Mouse (Mus musculus) gastrocnemius, postnatal 4 days (tissue): ENCODE measurements around the gene Nubp2. TPM values are rescaled to one million over a fixed set of nuclear protein-coding genes. Genes with fewer than 3 reads are reported as not detected.

Experiments
- DNase-seq, 2 experiments: peaks; one replicate each; pipeline ENCODE4 v3.0.0; 2021 to 2022; ENCODE audit warnings: low spot score in 2 of 2, mixed read lengths in 2 of 2
- total RNA-seq, 2 experiments: library from RNA; stranded (reverse); gene quantifications; 2 replicates each; pipeline ENCODE4 v1.2.3; 2021

The Nubp2 gene
- total RNA-seq, 2 experiments from 2014 or later, result 19.2 to 21.4 TPM

DNA sequence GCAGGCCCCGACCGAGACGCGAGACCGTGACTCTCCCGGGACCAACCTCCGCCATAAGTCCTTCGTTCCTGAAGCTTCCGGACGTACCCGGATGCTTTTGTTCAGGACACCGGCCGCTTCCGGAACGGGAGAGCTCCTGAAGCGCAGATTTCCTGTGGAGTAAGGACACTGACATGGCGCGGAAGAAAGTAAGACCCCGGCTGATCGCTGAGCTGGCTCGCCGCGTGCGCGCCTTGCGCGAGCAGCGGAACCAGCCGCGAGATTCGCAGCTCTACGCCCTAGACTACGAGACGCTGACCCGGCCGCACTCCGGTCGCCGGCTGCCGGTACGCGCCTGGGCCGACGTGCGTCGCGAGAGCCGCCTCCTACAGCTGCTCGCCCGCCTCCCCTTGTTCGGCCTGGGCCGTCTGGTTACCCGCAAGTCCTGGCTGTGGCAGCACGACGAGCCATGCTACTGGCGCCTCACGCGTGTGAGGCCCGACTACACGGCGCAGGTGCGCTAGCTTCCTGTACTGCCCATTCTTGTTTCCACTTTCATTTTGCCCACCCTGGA, 8.9 kb upstream of the Nubp2 start, which contains the start of the genes Eme2 and Mrps34:
TSS of gene Eme2 (minus strand) at position 93 of the 553 bp plus-strand sequence.
TSS of gene Mrps34 (plus strand) at position 122 of the 553 bp plus-strand sequence.
- DNase-seq, result peak; percentile 63 to 85

DNA sequence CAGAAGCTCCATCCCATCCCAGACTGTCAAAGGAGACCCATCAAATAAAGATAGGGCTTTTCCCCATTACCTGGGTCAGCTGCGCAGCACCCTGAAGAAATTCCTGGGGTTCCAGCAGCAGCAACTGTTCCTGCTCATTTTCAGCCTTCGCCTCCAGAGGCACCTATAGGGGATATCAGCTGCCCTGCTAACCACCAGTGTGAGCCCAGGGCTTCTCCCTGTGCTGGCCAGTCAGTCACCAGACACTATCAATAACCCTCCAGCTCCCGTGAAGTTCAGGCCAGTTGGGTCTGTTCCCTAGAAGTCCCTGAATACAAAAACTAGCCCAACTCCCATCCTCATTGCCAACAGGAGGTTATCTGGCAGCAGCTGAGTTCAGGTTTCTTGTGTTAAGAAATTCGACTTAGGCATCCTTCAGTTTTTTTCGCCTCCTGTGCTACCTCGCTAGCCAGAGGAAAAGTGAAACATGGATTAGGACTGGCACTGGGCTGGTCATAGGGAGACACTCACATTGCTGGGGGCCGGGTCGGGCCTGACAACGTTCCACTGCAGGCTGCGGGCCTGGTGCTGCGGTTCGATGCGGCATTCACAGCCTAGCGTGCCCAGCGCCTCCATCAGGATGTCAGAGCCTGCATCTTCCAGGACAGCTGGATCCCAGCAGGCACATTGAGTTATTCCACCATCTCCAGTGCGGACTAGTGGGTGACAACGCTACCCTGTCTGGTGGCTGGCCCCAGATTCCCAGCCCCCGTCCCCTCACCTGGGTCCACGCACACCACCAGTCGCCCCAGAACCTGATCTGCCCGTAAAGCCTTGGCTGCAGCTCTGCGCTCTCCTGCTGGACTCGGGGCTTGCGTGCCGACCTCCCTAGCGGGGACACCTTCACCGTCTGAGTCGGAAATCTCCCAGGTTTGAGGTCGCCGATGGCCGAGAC, 8.2 kb upstream of the Nubp2 start:
- DNase-seq, result no peak

DNA sequence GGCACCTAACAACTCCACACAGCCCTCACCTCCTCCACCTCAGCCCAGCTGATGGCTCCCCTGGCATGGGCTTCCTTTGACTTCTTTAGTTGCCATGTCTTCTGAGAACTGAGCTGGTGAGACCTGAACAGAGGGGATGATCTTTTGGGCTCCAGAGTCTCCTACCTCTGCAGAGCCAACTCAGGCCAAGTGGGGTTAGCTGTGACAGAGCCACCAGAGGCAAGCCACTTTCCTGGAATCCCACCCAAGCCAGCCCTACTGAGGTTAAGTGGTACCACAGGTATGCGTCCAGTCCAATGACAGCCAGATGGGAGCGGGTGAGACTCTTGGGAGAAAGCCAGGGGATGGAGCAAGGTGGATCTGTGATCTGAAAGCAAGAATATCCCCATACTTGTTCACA, 7.1 kb upstream of the Nubp2 start:
- no peak for DNase-seq

DNA sequence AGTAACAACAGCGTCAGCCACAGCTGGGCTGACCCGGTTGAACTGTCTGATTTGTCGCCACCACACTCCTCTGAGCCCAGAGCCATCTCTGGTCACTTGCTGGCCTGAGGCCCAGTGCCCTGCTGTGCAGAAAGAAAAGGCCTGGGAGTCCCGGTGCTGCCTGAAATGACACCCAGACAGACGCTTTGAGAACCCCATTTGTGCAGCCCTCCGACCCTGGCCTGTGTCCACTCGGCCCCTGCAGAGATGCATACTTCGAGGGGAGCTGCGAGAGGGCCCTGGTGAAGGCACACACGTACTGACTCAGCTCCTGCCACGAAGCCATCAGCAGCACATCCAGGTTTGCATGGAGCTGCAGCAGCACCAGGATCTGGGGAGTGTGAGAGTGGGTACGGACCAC, 6.6 kb upstream of the Nubp2 start:
- no peak for DNase-seq

DNA sequence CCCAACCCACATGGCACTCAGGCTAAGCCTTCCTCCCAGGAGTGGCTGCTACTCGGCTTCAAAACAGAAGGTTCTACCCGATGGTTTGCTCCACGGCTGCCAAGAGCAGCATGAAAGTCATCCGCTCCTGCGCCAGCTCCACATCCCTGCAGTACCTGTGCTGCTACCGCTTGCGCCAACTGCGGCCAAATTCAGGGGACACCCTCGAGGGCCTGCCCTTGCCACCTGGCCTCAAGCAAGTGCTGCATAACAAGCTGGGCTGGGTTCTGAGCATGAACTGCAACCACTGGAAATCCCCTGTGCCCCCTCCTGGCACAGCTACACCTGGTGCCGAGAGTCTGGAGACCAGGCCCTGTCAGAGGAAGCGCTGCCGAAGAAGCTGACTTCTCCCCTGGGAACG, 5.2 kb upstream of the Nubp2 start:
- no peak for DNase-seq

DNA sequence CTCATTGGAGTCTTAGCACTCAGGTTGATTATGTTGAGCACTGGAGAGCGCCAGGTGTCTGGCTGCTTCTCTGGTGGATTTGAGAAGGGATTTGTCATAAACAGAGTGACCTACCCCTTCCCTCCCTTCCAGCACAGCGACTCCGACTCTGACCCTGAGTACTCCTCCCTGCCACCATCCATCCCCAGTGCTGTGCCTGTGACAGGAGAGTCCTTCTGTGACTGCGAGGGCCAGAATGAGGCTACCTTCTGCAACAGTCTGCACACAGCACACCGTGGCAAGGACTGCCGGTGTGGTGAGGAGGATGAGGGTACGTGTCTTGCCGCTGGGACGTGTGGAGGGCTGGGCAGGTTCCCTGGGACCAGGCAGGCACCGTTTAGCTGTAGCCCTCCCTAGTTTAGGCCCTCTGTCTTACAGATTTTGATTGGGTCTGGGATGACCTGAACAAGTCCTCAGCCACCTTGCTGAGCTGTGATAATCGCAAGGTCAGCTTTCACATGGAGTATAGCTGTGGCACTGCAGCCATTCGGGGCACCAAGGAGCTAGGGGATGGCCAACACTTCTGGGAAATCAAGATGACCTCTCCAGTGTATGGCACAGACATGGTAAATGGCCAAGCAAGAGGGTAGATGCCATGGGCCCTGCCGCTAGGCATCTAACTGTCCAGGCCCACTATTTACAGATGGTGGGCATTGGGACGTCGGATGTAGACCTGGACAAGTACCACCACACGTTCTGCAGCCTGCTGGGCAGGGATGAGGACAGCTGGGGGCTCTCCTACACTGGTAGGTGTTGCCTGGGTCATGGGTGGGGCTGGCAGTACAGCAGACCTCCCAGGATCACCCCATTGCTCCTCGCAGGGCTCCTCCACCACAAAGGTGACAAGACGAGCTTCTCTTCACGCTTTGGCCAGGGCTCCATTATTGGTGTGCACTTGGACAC, 4.3 kb upstream of the Nubp2 start:
- no peak for DNase-seq

DNA sequence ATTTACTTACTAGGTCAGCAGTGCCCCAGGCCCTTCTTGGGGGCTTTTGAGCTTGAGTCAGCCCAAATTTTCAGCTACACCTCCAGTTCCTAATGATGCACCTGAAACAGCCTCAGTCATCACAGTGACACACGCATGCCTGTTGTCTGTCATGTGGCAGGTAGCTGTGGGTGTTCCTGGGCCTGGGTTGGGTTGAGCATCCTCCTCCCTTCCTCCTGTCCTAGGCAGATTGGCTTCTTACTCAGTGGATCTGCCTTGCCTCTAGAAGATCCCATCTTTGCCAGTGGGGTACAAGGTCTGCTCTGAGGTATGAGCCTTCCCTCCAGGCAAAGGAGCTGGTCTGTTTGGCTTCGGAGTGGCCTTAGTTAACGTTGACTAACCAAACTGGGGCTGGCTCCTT, 2.7 kb upstream of the Nubp2 start:
- DNase-seq, result no peak

DNA sequence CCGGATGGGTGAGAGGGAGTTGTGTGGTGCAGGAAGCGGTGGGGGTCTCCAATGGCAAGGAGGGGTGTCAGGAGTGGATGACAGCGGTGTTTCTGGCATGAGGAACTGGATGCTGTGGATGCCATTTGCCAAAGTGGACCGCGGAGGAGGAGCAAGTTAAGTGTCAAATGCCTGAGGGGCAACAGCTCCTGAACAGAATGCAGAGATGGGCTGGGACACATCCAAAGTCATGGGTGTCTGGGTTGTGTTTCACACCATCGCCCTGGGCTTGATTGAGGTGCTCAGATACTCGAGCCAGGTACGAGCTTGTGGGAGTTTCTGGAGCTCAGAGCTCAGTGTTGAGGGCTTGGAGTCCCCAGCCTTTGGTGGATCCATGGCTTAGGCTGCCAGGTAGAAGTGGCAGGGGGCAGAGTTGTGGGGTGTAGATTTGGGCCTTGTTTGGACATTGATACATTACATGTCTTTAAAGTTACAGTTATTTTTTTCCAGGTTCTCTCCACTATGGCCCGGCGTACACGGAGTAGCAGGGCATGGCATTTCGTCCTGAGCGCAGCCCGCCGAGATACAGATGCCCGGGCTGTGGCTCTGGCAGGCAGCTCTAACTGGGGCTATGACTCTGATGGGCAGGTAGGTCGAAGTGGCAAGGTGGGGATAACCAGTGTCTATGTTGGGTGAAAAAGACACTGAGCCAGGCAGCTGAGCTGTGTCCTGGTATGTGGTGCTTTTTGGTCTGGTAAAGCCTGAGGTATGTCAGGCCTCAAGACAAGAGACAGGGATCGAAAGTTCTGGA, 1.3 kb upstream of the Nubp2 start:
- DNase-seq, result no peak

DNA sequence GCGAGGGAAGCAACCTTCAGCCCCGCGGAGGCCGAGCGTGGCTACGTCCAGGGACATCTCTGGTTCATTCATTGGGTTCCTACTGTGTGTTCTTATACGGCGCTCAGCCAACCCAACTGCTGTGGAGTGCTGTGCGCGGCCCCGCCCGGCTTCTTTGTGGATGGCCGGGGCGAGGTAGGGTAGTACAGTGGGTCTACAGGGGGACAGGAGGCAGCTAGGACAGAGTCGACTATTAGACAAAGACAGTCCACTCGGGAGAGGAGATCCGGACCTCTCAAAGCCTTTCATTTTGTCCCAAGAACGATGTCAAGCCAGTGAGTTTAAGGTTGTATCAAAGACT, 753 bp upstream of the Nubp2 start:
- no peak for DNase-seq

DNA sequence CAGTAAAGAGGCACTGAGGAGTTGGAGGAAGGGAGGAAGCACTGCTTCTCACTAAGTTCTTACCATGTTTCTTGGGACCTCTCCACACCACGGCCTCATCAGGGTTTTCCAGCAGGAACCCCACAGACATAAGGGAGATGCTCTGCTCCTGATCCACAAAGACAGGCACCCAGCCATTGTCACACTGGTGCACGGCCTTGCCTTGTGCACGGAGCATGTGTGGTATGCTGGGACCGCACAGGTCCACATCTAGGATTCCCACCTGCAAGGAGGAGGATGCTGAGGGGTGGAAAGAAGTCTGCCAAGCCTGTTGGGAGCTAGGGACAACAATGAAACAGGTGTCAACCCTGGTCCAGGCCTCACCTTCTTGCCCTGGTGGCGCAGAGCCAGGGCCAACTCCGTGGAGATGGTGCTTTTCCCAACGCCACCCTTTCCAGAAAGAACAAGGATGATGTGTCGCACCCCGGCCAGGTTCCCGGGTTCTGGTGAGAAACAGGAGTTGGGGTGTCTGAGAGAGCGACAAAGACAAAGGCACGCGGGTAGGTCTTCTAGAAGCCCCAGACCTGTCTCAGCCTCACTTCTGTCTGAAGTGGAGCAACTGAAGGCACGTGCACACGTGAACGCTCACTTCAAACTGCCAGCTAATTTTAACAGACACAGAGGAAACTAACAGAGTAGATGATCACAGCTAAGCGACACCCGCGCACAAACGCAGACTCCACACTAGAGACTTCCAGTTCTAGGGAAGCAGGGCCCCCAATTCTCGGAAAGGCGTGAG, 604 bp downstream of the Nubp2 start:
- DNase-seq, result no peak

DNA sequence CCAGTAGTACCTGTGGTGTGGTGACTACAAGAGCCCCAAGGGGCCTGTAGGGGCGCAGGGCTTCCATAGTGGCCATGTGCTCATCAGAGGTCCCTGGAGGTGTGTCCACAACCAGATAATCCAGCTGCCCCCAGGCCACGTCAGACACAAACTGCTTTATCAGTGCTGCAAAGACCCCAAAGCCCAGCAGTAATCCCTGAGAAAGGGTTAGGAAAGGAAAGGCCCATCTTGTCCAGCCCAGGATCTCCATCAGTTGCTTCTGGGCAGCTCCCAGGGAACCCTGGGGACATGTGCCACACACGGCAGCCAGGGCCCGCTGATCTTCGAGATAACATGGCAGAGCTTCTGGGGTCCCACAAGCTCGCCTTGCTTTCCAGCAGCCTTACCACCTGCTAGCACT, 1.8 kb downstream of the Nubp2 start:
- no peak for DNase-seq

DNA sequence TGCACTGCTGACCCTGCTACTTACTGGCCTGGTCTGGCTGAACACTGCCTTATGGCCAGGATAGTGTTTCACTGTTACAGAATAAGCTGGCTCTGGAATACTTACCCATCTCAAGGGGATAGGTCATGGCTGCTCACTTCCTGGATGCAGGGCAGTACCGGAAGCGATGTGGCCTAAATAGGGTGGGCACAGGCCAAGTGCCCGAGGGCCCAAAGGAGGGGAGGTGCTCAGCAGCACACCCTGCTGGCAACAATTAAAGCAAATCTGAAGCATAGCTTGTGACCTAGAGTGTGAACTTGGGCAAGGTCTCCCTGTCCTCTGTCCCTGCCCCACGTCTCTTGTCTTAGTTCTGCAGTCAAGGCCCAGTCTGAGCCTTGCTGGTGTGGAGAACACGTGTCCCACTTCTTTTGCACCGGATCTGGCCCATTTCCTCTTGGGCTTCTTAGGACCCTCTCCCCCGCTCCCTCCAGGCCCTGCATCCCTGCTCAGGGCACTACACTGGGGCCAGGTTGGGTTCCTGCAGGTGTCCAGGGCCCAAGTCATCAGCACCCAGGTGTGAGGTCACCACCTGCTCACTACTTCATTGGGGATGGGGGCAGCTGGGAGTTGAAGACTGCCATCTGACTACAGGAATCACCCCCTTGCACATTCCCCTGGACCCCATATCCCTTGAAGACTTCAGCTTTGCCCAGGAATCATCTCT, 4.3 kb downstream of the Nubp2 start:
- no peak for DNase-seq

DNA sequence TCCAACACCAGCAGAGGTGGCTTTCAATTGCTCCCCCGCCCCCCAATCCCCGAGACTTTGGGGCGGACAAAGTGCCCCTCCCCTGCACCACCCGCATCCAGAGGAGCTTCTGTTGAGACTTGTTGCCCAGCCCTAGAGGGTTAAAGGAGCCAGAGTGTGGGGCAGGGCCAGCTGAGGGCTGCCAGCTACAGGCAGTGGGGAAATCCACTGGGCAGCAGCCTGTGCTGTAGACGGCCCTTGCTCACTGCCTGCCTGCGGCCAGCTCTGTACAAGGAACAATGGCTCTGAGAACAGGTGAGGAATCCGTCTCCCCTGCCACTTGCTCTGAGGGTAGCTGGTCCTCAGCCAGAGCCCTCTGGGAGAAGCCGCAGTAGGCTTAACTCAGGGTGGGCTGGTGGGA, 7.6 kb downstream of the Nubp2 start:
- DNase-seq, result no peak

DNA sequence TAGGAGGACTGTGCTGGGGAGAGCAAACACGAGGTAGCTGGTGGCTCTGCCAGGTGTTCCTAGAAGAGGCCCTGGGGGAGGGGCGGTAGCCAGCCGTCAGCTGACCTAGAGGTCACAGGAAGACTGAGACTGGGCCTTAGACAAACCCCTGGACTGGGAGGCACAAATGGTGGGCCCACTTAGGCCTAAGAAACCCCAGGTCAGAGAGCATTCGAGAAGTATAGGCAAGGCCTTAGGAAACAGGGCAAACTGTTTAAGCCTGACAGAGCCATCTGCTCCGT, 8.1 kb downstream of the Nubp2 start:
- DNase-seq, result no peak

DNA sequence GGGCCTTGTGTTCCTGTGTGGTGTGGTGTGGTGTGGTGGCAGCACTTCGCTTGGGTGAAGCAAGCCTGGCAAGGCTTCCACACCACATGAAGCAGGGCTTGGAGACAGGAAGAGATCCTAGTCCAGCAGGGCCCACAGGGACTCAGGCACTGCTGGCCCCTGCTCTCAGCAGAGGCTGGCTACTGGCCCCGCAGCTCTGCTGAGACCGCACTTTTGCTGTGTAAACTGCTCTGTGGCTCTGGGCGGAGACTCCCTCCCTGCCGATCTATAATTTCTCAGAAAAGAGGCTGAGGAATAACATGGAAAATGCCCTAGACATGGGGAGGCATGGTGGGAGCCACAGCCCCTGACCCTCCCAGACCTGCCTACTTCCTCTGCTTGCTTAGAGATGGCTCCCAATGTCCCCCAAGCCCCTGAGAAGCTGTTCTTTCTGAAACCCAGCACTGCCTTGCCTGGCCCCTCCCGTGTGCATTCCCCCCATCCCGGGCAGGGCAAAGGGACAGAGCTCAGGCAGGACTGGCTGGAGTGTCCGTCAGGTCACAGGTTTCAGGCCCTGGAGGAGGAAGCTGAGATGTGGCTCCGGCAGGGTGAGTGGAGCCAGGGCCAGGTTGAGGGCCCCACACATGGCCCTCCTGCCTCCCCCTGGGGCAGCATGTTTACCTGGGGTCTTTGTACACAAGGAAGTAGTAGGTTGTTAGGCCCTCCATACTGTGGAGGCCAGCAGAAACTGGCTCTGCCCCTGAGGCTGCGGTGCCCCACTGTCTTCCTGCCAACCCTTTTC, 8.6 kb downstream of the Nubp2 start:
- DNase-seq, result no peak

DNA sequence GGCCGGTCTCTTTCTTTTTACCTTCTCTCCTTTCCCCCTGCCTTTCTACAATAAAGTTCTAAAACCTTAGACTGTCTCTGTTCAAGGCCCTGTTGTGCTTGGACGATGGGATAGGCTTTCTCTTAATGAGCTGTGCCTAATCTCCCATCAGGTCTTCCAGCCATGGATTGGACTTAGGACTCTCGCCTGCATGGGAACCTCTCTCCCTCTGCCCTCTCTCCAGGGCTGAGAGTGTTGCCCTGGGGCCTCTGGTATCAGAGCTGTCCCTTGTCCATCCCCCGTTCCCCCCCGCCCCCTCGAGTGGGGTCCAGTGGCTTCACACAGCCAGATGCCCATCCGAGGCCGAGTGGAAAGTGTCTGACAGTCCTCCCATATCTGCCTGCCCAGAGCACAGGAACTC, 11.2 kb downstream of the Nubp2 start:
- DNase-seq, result no peak

DNA sequence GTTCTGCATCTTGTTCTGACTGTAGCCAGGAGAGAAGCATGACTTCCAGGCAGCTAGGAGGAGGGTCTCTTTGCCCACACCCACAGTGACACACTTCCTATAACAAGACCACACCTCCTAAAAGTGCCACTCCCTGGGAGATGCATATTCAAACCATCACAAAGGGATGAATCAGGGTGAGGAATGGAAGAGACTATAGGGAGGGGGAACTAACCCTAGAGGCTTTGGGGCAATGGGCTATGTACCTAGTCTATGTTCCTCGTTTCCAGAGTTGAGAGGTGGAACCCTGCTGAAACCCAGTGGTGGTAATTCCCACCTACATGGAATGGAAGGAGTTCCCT, 11.8 kb downstream of the Nubp2 start:
- no peak for DNase-seq

DNA sequence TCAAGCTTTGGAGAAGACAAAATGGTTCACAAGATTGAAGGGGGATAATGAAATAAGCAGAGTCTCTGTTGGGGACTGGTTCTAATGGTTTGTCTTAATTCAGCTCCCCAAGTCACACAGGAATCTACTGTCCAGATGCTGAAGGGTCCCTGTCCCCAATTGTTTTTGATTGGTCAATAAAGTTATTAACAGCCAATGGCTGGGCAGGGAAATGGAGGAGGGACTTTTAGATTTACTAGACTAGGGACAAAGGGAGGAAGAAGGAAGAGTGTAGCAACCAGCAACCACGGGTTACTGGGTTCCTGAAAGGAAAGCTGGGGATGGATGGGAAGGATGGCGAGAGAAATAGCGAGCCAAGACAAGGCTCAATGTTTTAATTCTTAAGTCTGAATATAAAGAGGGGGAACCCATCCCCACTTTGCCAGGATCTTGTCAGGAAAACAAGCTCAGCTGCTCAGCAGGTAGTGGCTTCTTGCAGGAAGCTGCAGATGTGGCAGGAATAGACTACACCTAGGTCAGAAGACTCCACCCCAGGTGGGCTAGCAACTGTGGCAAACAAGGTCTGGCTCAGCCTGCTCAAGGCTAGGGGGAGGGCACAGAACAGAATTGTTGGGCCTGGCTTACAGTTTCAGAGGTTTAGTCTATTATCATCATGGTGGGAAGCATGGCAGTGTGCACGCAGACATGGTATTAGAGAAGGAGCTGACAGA, 12.3 kb downstream of the Nubp2 start:
- no peak for DNase-seq
